Mouse (Mus musculus): Measurements from ENCODE around the gene Gjb1. TPM values are rescaled to one million over a fixed set of nuclear protein-coding genes. Genes with fewer than 3 reads are reported as not detected.
"Not testable (repeated sequence)": the region's sequence is repeated elsewhere in the genome, so short reads cannot be mapped to it uniquely, and the experiment has no call there.

Gjb1 gene
- 8.8 and 10.2 TPM in 2 replicates for polyA plus RNA-seq (2014; fragmentation: Nextera tagmentation; extraction: Ambion mirVana)

GRCm38 (mm10) chrX:101376190-101376968 lies at the start of gene Gjb1:
Gene Gjb1 (plus strand): TSS chrX:101376378.
- Histone ChIP-seq H3K27ac (ENCODE audit: low read depth, low read length) (peak within 1 kb of the TSS; percentile 47; the same call in 1 of the 2 replicates), H3K4me2 (replicated peaks; ENCODE audit: low read depth, low read length) (no peak within 1 kb of the TSS), H3K9me3 (ENCODE audit: control insufficient read depth, low read length) (no peaks in the 10 kb centered on the region), H3K36me3 (ENCODE audit: control insufficient read depth, insufficient read depth, low read length) (no peaks in the 10 kb centered on the region), H3K27me3 (ENCODE audit: control insufficient read depth, insufficient read depth, low read length) (no peaks in the 10 kb centered on the region; the same call in 1 of the 2 replicates), H3K4me1 (ENCODE audit: control insufficient read depth, insufficient read depth, low read length) (no peaks in the 10 kb centered on the region), H3K4me3 (ENCODE audit: low read length) (no peak within 1 kb of the TSS), H3K9ac (ENCODE audit: low read depth, low read length) (no peak within 1 kb of the TSS)
- WGBS = 69% methylated on average over 7 of the region's 7 CpGs
- no peak for ATAC-seq (ENCODE audit: low FRiP score, low TSS enrichment)

GRCm38 (mm10) chrX:101329372-101330028 lies 46.7 kb upstream of the Gjb1 start:
- Histone ChIP-seq H3K4me3 (ENCODE audit: low read length) (no peak overlapping the region), H3K9me3 (ENCODE audit: control insufficient read depth, low read length) (no peaks in the 10 kb centered on the region), H3K4me2 (replicated peaks; ENCODE audit: low read depth, low read length) (no peak overlapping the region), H3K9ac (ENCODE audit: low read depth, low read length) (no peak overlapping the region; the same call in 1 of the 2 replicates), H3K36me3 (ENCODE audit: control insufficient read depth, insufficient read depth, low read length) (no peaks in the 10 kb centered on the region), H3K4me1 (ENCODE audit: control insufficient read depth, insufficient read depth, low read length) (no peaks in the 10 kb centered on the region), H3K27me3 (ENCODE audit: control insufficient read depth, insufficient read depth, low read length) (no peaks in the 10 kb centered on the region; the same call in 1 of the 2 replicates), H3K27ac (ENCODE audit: low read depth, low read length) (peak overlapping the region; percentile 37; the same call in 1 of the 2 replicates)
- WGBS = 43% methylated on average over 10 of the region's 10 CpGs
- ATAC-seq (ENCODE audit: low FRiP score, low TSS enrichment) = no peak

- Histone ChIP-seq H3K27ac (ENCODE audit: low read depth, low read length) (peak overlapping the region; percentile 90; the same call in 1 of the 2 replicates), H3K4me2 (replicated peaks; ENCODE audit: low read depth, low read length) (peak overlapping the region; percentile 29), H3K36me3 (ENCODE audit: control insufficient read depth, insufficient read depth, low read length) (no peaks in the 10 kb centered on the region), H3K9me3 (ENCODE audit: control insufficient read depth, low read length) (no peaks in the 10 kb centered on the region), H3K4me3 (ENCODE audit: low read length) (peak overlapping the region; percentile 27), H3K9ac (ENCODE audit: low read depth, low read length) (peak overlapping the region; percentile 50; the same call in 1 of the 2 replicates), H3K4me1 (ENCODE audit: control insufficient read depth, insufficient read depth, low read length) (no peaks in the 10 kb centered on the region), H3K27me3 (ENCODE audit: control insufficient read depth, insufficient read depth, low read length) (no peaks in the 10 kb centered on the region; the same call in 1 of the 2 replicates)
- WGBS = 44% methylated on average over 9 of the region's 9 CpGs
- peak; percentile 47 for ATAC-seq (ENCODE audit: low FRiP score, low TSS enrichment)
Observed at GRCm38 (mm10) chrX:101332031-101332374, 44.2 kb upstream of the Gjb1 start.

GRCm38 (mm10) chrX:101332375-101333211 lies 43.6 kb upstream of the Gjb1 start:
- H3K9me3 ChIP-seq (ENCODE audit: control insufficient read depth, low read length) = no peaks in the 10 kb centered on the region
- peak overlapping the region; percentile 45 for H3K4me2 ChIP-seq (replicated peaks; ENCODE audit: low read depth, low read length)
- H3K9ac ChIP-seq (ENCODE audit: low read depth, low read length) = peak overlapping the region; percentile 51; the same call in 1 of the 2 replicates
- no peaks in the 10 kb centered on the region; the same call in 1 of the 2 replicates for H3K27me3 ChIP-seq (ENCODE audit: control insufficient read depth, insufficient read depth, low read length)
- H3K36me3 ChIP-seq (ENCODE audit: control insufficient read depth, insufficient read depth, low read length) = no peaks in the 10 kb centered on the region
- peak overlapping the region; percentile 90; the same call in 1 of the 2 replicates for H3K27ac ChIP-seq (ENCODE audit: low read depth, low read length)
- no peaks in the 10 kb centered on the region for H3K4me1 ChIP-seq (ENCODE audit: control insufficient read depth, insufficient read depth, low read length)
- ATAC-seq (ENCODE audit: low FRiP score, low TSS enrichment) = peak; percentile 97
- WGBS = 23% methylated on average over 45 of the region's 49 CpGs
- peak overlapping the region; percentile 34 for H3K4me3 ChIP-seq (ENCODE audit: low read length)

GRCm38 (mm10) chrX:101334606-101335005 lies 41.6 kb upstream of the Gjb1 start:
- no peak overlapping the region for H3K27ac ChIP-seq (ENCODE audit: low read depth, low read length)
- no peaks in the 10 kb centered on the region for H3K4me1 ChIP-seq (ENCODE audit: control insufficient read depth, insufficient read depth, low read length)
- no peak overlapping the region for H3K9ac ChIP-seq (ENCODE audit: low read depth, low read length)
- ATAC-seq (ENCODE audit: low FRiP score, low TSS enrichment) = no peak
- H3K27me3 ChIP-seq (ENCODE audit: control insufficient read depth, insufficient read depth, low read length) = no peaks in the 10 kb centered on the region; the same call in 1 of the 2 replicates
- H3K4me2 ChIP-seq (replicated peaks; ENCODE audit: low read depth, low read length) = no peak overlapping the region
- no peak overlapping the region for H3K4me3 ChIP-seq (ENCODE audit: low read length)
- 85% methylated on average over 5 of the region's 5 CpGs for WGBS
- H3K9me3 ChIP-seq (ENCODE audit: control insufficient read depth, low read length) = no peaks in the 10 kb centered on the region
- no peaks in the 10 kb centered on the region for H3K36me3 ChIP-seq (ENCODE audit: control insufficient read depth, insufficient read depth, low read length)

- ATAC-seq (ENCODE audit: low FRiP score, low TSS enrichment) = no peak
- 54% methylated on average over 4 of the region's 4 CpGs for WGBS
- no peaks in the 10 kb centered on the region for H3K27me3 ChIP-seq (ENCODE audit: control insufficient read depth, insufficient read depth, low read length)
Observed at GRCm38 (mm10) chrX:101338666-101339065, 37.5 kb upstream of the Gjb1 start.

DNA sequence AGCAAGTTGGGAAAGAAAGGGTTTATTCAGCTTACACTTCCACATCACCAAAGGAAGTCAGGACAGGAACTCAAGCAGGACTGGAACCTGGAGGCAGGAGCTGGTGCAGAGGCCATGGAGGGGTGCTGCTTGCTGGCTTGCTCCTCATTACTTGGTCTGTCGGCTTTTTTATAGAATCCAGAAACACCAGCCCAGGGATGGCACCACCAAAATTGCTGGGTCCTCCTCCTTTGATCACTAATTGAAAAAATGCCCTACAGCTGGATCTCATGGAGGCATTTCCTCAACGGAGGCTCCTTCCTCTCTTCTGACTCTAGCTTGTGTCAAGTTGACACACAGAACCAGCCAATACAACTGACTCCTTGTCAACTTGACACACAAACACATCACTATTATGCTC lies 33.3 kb upstream of the Gjb1 start:
- H3K9ac ChIP-seq (ENCODE audit: low read depth, low read length) = not testable (repeated sequence)
- 71% methylated on average over 2 of the region's 2 CpGs for WGBS

More at GRCm38 (mm10) chrX:101338666-101339065, 37.5 kb upstream of the Gjb1 start:
- no peak overlapping the region for H3K4me2 ChIP-seq (replicated peaks; ENCODE audit: low read depth, low read length)
- no peaks in the 10 kb centered on the region for H3K9me3 ChIP-seq (ENCODE audit: control insufficient read depth, low read length)
- no peaks in the 10 kb centered on the region for H3K36me3 ChIP-seq (ENCODE audit: control insufficient read depth, insufficient read depth, low read length)
- H3K9ac ChIP-seq (ENCODE audit: low read depth, low read length) = no peak overlapping the region
- H3K27ac ChIP-seq (ENCODE audit: low read depth, low read length) = no peak overlapping the region
- no peak overlapping the region for H3K4me3 ChIP-seq (ENCODE audit: low read length)
- H3K4me1 ChIP-seq (ENCODE audit: control insufficient read depth, insufficient read depth, low read length) = no peaks in the 10 kb centered on the region

DNA sequence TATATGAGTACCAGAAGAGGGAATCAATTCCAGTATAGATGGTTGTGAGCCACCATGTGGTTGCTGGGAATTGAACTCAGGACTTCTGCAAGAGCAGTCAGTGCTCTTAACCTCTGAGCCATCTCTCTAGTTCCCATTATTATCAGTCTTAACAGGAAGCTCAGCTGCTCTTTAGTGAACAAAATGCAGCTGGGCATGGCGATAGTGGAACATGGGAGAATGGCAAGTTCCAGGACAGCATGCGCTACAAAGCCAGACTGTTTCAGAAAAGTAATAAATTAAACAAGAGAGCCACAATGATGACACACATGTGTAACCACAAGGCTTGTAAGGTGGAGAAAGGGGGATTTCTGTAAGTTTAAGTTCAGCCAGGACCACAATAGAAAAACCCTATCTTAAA lies 30.7 kb upstream of the Gjb1 start:
- H3K9ac ChIP-seq (ENCODE audit: low read depth, low read length) = no peak overlapping the region
- no peaks in the 10 kb centered on the region for H3K9me3 ChIP-seq (ENCODE audit: control insufficient read depth, low read length)
- WGBS = 83% methylated on average over 2 of the region's 2 CpGs
- no peak overlapping the region for H3K27ac ChIP-seq (ENCODE audit: low read depth, low read length)
- H3K27me3 ChIP-seq (ENCODE audit: control insufficient read depth, insufficient read depth, low read length) = no peaks in the 10 kb centered on the region
- no peaks in the 10 kb centered on the region for H3K36me3 ChIP-seq (ENCODE audit: control insufficient read depth, insufficient read depth, low read length)
- no peak overlapping the region for H3K4me2 ChIP-seq (replicated peaks; ENCODE audit: low read depth, low read length)
- H3K4me1 ChIP-seq (ENCODE audit: control insufficient read depth, insufficient read depth, low read length) = no peaks in the 10 kb centered on the region
- no peak for ATAC-seq (ENCODE audit: low FRiP score, low TSS enrichment)
- H3K4me3 ChIP-seq (ENCODE audit: low read length) = no peak overlapping the region

More for the DNA sequence above, 33.3 kb upstream of the Gjb1 start:
- H3K9me3 ChIP-seq (ENCODE audit: control insufficient read depth, low read length); H3K27me3 ChIP-seq (ENCODE audit: control insufficient read depth, insufficient read depth, low read length); H3K4me2 ChIP-seq (replicated peaks; ENCODE audit: low read depth, low read length); ATAC-seq (ENCODE audit: low FRiP score, low TSS enrichment); H3K27ac ChIP-seq (ENCODE audit: low read depth, low read length); H3K4me1 ChIP-seq (ENCODE audit: control insufficient read depth, insufficient read depth, low read length); H3K36me3 ChIP-seq (ENCODE audit: control insufficient read depth, insufficient read depth, low read length); H3K4me3 ChIP-seq (ENCODE audit: low read length): not testable (repeated sequence)
